Mouse (Mus musculus) liver, postnatal 0 days (tissue): ENCODE measurements around the gene Coro6. TPM values are rescaled to one million over a fixed set of nuclear protein-coding genes. Genes with fewer than 3 reads are reported as not detected.

Experiments used
- ATAC-seq: fragments of 200-750 bp; cut with Nextera tagmentation; 2 replicates; pipeline ENCODE4 v1.8.0; 2017; ENCODE audit warnings: mild to moderate bottlenecking, moderate library complexity
- DNase-seq: peaks from one replicate; pipeline ENCODE4 v3.0.0-alpha.2; 2016
- H3K27ac ChIP-seq: fragments of 300-500 bp; sonication (generic); 2 replicates; pipeline ENCODE4 v1.5.1; 2014; ENCODE audit warnings: antibody characterized with exemption, moderate library complexity, mild to moderate bottlenecking, low read depth
- H3K27me3 ChIP-seq: fragments of 300-500 bp; sonication (generic); 2 replicates; pipeline ENCODE4 v1.6.1; 2014; ENCODE audit warnings: low read length, control low read depth, mixed read lengths; ENCODE audit not compliant: insufficient read depth
- H3K36me3 ChIP-seq: fragments of 300-500 bp; sonication (generic); replicated peaks from 2 replicates; pipeline ENCODE4 v1.6.1; 2014; ENCODE audit warnings: mild to moderate bottlenecking, control low read depth, low read length, moderate library complexity, mixed read lengths; ENCODE audit not compliant: insufficient read depth
- H3K4me1 ChIP-seq: fragments of 300-500 bp; sonication (generic); 2 replicates; pipeline ENCODE4 v1.6.1; 2014; ENCODE audit warnings: antibody characterized with exemption, mild to moderate bottlenecking, control low read depth; ENCODE audit not compliant: insufficient read depth
- H3K4me2 ChIP-seq: fragments of 300-500 bp; sonication (generic); 2 replicates; pipeline ENCODE4 v1.6.1; 2014; ENCODE audit warnings: low read depth, mild to moderate bottlenecking, low read length, moderate library complexity, mixed read lengths
- H3K4me3 ChIP-seq: fragments of 300-500 bp; sonication (generic); 2 replicates; pipeline ENCODE4 v1.5.1; 2014; ENCODE audit warnings: low read depth, low read length
- H3K9ac ChIP-seq: fragments of 300-500 bp; sonication (generic); replicated peaks from 2 replicates; pipeline ENCODE4 v1.6.1; 2014; ENCODE audit warnings: mild to moderate bottlenecking, moderate library complexity
- H3K9me3 ChIP-seq: fragments of 300-500 bp; sonication (generic); 2 replicates; pipeline ENCODE4 v1.6.1; 2016; ENCODE audit warnings: mild to moderate bottlenecking, control low read depth, low read length, mixed read lengths
- CTCF ChIP-seq: sonication (generic); IDR thresholded peaks from 2 replicates; pipeline ENCODE4 v1.5.1; 2016; ENCODE audit warnings: antibody characterized with exemption, low read depth
- EP300 ChIP-seq: IDR thresholded peaks from 2 replicates; pipeline ENCODE4 v1.6.1; 2016; ENCODE audit warnings: antibody characterized with exemption, low read depth, mild to moderate bottlenecking
- WGBS: fragments of 180-500 bp; shearing (Covaris S2); extraction: QIAGEN DNeasy Blood & Tissue Kit; methylation state at CpG from one replicate; pipeline ENCODE4 v1.1.7; 2014; ENCODE audit not compliant: insufficient replicate concordance; 5-methylcytosine and 5-hydroxymethylcytosine counted together
- polyA plus RNA-seq: library from polyadenylated mRNA; unstranded; fragments of >200 nt; fragmentation: Nextera tagmentation; extraction: Ambion mirVana; gene quantifications from 2 replicates; pipeline ENCODE4 v1.2.1, GENCODE M21; 2015

Gene Coro6
- polyA plus RNA-seq, 1 experiment from 2014 or later = 0.05 TPM

- peak overlapping the region; percentile 91 for H3K4me2 ChIP-seq
- DNase-seq = no peak
- H3K36me3 ChIP-seq = no peaks in the 10 kb centered on the region
- H3K9ac ChIP-seq = peak overlapping the region; percentile 30; the same call in 1 of the 2 replicates
- peak overlapping the region; percentile 53 for H3K4me3 ChIP-seq
- peaks cover 12% of the 10 kb centered on the region; the same call in 1 of the 2 replicates for H3K4me1 ChIP-seq
- H3K9me3 ChIP-seq = no peaks in the 10 kb centered on the region
- 0 out of 2 replicates have a peak, but pooled peaks have one; percentile 3 for ATAC-seq
- WGBS = 4% methylated on average over 6 of the region's 6 CpGs
- H3K27me3 ChIP-seq = peaks cover 56% of the 10 kb centered on the region
- TF ChIP-seq CTCF = no peak
- TF ChIP-seq EP300 = no peak
- H3K27ac ChIP-seq = no peak overlapping the region
These were observed 355 bp upstream of the Coro6 start for GRCm38 (mm10) chr11:77461856-77462255.

- Histone ChIP-seq H3K9ac (no peak overlapping the region), H3K4me3 (peak overlapping the region; percentile 53), H3K4me2 (peak overlapping the region; percentile 91)
These were observed 862 bp downstream of the Coro6 start for GRCm38 (mm10) chr11:77463101-77463445.

GRCm38 (mm10) chr11:77463786-77464185 lies 1.6 kb downstream of the Coro6 start:
- 62% methylated on average over 10 of the region's 10 CpGs for WGBS
- Histone ChIP-seq H3K4me1 (peaks cover 18% of the 10 kb centered on the region), H3K4me3 (no peak overlapping the region), H3K9ac (no peak overlapping the region), H3K4me2 (no peak overlapping the region), H3K27ac (no peak overlapping the region), H3K36me3 (no peaks in the 10 kb centered on the region), H3K9me3 (no peaks in the 10 kb centered on the region), H3K27me3 (peaks cover 65% of the 10 kb centered on the region)
- TF ChIP-seq EP300 (no peak), CTCF (no peak)
- DNase-seq = no peak
- ATAC-seq = no peak

More at GRCm38 (mm10) chr11:77463101-77463445, 862 bp downstream of the Coro6 start:
- Histone ChIP-seq H3K4me1 (peaks cover 18% of the 10 kb centered on the region), H3K9me3 (no peaks in the 10 kb centered on the region), H3K36me3 (no peaks in the 10 kb centered on the region), H3K27me3 (peaks cover 65% of the 10 kb centered on the region), H3K27ac (no peak overlapping the region)
- TF ChIP-seq CTCF (no peak), EP300 (no peak)
- no peak for ATAC-seq
- 35% methylated on average over 8 of the region's 8 CpGs for WGBS
- DNase-seq = no peak

- no peak for ATAC-seq
- no peak for DNase-seq
- H3K4me3 ChIP-seq = no peak overlapping the region
- no peaks in the 10 kb centered on the region for H3K36me3 ChIP-seq
- H3K4me2 ChIP-seq = no peak overlapping the region
- H3K9ac ChIP-seq = no peak overlapping the region
- H3K4me1 ChIP-seq = peaks cover 18% of the 10 kb centered on the region
- 64% methylated on average over 4 of the region's 4 CpGs for WGBS
- TF ChIP-seq EP300 = no peak
- no peak for TF ChIP-seq CTCF
- H3K27me3 ChIP-seq = peaks cover 65% of the 10 kb centered on the region
- no peak overlapping the region for H3K27ac ChIP-seq
- no peaks in the 10 kb centered on the region for H3K9me3 ChIP-seq
These were observed 2.5 kb downstream of the Coro6 start for GRCm38 (mm10) chr11:77464684-77465083.

GRCm38 (mm10) chr11:77465111-77465510 lies 2.9 kb downstream of the Coro6 start:
- no peak for ATAC-seq
- TF ChIP-seq CTCF (no peak), EP300 (no peak)
- Histone ChIP-seq H3K27me3 (peaks cover 65% of the 10 kb centered on the region), H3K36me3 (no peaks in the 10 kb centered on the region), H3K27ac (no peak overlapping the region), H3K9me3 (no peaks in the 10 kb centered on the region), H3K4me3 (no peak overlapping the region), H3K4me2 (no peak overlapping the region), H3K4me1 (peaks cover 18% of the 10 kb centered on the region), H3K9ac (no peak overlapping the region)
- 63% methylated on average over 3 of the region's 3 CpGs for WGBS
- DNase-seq = no peak

DNA sequence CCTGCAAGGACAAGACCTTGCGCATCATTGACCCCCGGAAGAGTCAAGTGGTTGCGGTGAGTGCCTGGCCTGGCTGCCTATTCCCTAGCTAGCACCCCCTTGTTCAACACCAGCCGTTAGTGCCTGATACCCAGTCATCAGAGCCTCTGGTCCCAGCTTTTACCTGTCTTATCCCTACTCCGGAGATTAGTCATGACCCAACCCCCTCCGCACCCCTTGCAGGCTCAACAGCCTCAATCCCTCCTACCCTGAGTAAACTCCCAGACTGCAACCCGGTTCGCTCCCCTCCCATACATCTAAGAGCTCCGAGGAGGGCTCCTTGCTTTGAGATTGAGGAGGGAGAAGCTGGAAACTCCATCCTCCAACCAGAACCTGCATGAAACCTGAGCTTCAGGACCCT lies 4.3 kb downstream of the Coro6 start:
- Histone ChIP-seq H3K27me3 (peaks cover 57% of the 10 kb centered on the region), H3K4me2 (no peak overlapping the region)
- ATAC-seq = no peak

More for the DNA sequence above, 4.3 kb downstream of the Coro6 start:
- H3K27ac ChIP-seq = no peak overlapping the region
- no peak overlapping the region for H3K9ac ChIP-seq
- TF ChIP-seq CTCF = no peak
- no peak for TF ChIP-seq EP300
- peaks cover 18% of the 10 kb centered on the region for H3K4me1 ChIP-seq
- WGBS = 39% methylated on average over 9 of the region's 9 CpGs
- no peaks in the 10 kb centered on the region for H3K36me3 ChIP-seq
- H3K9me3 ChIP-seq = no peaks in the 10 kb centered on the region
- no peak for DNase-seq
- no peak overlapping the region for H3K4me3 ChIP-seq
